Mouse (Mus musculus) thymus, adult 2 months (tissue): ENCODE data around the gene Arsj.

ENCODE experiments used
- CTCF ChIP-seq: fragments of 200-500 bp; IDR thresholded peaks from 2 replicates; pipeline ENCODE4 v1.5.1; 2012; ENCODE audit warnings: mild to moderate bottlenecking, control low read depth, low read length, moderate library complexity, borderline replicate concordance; ENCODE audit not compliant: control insufficient read depth, poor library complexity, insufficient read depth; ENCODE audit errors: extremely low read depth
- POLR2A ChIP-seq: fragments of 200-500 bp; IDR thresholded peaks from 2 replicates; pipeline ENCODE4 v1.6.1; 2012; ENCODE audit warnings: mild to moderate bottlenecking, low read length, control low read depth, moderate library complexity; ENCODE audit not compliant: control insufficient read depth, poor library complexity, insufficient read depth; ENCODE audit errors: extremely low read depth

DNA sequence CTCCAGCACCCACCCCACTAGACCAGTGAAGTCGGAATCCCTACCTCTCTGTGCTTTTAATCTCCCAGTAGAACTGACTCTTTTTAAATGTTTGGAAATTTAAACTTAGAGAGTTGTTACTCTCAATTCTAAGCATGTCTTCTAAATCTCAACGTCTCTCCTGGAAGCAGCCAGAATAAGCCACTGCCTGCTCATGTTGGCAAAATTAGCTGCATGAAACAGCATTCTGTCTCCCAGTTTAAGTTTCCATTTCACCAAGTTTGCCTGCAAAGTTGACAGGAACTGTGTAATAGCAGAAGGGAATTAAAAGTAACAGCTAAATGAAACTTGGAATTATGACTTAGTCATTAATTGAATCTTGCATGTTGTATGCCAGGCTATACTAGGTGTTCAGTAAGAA is 1.1 kb upstream of the Arsj start:
- TF ChIP-seq CTCF (no peak), POLR2A (no peak)
